Mouse (Mus musculus) urinary bladder, postnatal 10 days (tissue): ENCODE measurements around the gene Zfp777.

Experiments
- DNase-seq: peaks from one replicate; pipeline ENCODE4 v3.0.0; 2022; ENCODE audit warnings: low spot score

The Zfp777 gene

DNA sequence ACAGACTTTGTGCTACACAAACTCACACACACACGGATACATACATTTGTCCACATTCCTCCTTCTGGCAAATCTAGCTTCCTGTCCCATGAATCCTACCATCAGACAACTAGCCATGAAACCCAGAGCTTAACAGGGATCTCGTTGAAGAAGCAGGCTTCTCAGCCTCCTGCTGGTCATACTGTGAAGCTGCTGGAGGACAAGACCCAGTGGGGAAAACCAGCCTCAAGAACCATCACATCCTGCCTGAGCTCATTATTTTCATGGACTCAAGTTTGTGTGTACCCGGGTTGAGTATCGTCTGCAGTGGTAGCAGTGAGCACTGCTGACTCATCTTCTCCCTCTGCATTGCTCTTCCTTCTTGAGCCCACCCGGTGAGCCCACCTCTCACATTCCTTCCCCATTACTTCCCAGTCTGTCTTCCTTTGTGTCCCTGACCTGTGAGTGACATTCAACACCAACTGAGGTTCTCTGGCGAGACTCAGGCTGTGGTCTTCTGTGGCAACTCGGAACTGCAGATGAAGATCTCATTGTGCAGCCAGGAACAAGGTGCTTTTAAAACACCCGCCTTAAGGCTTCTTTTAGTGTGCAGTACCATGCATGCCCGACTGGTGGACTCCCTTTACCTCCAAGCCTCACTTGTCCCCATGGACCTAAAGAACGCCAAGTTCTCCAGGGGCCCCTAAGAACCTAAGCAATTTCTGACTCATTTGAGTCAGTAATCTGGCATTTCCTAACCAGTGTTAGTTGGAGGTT, 22.6 kb downstream of the Zfp777 start:
- no peak for DNase-seq

DNA sequence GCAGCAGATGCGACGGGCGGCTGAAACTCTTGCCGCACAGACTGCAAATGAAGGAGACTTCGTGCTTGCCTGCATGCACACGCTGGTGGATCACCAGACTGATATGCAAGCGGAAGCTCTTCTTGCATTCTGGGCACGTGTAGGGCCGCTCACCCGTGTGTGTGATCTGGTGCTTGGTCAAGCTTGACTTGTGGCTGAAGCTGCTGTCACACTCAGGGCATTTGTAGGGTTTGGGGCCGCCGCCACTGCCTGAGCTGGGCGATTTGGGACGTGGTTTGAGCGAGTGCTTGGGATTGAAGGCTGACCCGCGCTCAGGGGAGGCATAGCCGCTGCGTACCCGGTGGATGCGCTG, 23.7 kb downstream of the Zfp777 start:
- DNase-seq = no peak

GRCm38 (mm10) chr6:48024330-48024993, 24.2 kb downstream of the Zfp777 start:
- no peak for DNase-seq

DNA sequence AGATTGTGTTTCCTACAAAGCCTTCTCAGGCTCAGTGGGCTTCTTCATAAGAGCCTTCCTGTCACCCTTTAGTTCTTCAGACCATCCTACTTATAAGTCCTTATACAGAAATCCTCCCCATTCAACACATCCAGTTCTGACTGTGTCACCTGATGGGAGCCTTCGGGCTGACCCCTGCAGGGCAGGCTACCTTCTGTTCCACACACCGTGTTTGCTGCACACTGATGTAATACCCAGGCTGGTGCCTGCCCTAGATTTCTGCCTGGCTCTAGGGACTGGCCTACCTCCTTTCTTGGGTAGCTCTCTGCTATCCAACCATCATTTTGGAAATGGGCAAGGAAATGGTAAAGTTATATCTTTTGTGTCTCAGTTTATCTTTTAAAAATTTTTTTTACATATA, 26.0 kb downstream of the Zfp777 start:
- DNase-seq = no peak

DNA sequence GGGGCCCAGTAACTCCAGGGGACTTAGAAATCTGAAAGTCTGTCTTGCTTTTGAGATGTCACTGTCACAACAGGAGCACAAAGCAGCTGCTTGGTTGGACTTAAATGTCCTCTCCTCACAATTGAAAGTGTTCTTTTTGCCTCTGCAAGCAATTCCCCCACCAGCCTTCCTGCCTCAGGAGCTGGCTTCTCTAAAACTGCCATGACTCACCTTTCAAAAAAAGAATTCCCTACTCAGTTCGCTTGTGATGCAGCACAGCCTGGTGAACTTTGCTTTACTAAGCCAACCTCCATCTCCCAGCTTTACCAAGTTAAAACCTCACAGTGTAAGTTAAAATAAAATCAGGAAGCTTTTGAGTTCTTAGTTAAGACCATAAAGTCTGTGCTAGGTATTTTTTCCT, 27.0 kb downstream of the Zfp777 start:
- DNase-seq = no peak

- DNase-seq = no peak
These were observed 28.7 kb downstream of the Zfp777 start for GRCm38 (mm10) chr6:48020006-48020405.

- DNase-seq = no peak
These were observed 31.9 kb downstream of the Zfp777 start for GRCm38 (mm10) chr6:48016841-48017240.

- no peak for DNase-seq
These were observed 32.6 kb downstream of the Zfp777 start for GRCm38 (mm10) chr6:48016090-48016521.

DNA sequence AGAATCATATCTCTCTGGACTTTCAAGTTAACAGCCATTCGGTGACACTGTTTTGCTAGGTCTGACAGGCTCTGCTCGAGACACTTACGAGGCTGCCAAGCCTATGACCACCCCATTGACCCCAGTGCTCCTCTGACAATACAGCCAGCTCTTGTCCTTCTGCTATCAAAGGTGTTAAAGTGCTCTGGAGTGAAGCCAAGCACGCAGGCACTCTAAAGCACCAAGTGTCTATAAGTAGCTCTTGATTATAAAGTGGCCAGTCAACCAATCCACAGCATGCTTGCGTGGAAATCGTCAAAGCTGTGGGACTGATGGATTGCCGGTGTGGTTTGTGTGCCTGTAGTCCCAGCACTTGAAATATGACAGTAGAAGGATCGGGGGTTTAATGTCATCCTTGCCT, 38.0 kb downstream of the Zfp777 start:
- DNase-seq = no peak

DNA sequence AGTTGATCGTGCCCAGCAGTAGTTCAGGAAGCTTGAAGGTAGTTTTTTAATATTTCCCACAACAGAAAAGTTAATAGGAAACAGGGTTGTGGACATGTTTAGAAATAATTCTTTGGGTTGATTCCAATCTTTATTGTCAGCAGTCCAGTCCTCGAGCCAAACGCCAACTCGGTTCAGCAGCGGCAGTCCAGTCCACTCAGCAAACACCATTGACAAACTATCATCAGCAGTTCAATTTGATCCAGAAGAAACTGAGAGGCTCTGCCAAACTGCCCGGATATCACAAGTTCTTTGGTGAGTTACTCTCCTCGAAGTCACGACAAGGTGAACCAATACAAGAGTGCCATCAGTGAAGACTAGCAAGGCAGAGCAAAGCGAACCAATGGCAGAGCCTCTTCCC, 53.0 kb downstream of the Zfp777 start:
- no peak for DNase-seq

DNA sequence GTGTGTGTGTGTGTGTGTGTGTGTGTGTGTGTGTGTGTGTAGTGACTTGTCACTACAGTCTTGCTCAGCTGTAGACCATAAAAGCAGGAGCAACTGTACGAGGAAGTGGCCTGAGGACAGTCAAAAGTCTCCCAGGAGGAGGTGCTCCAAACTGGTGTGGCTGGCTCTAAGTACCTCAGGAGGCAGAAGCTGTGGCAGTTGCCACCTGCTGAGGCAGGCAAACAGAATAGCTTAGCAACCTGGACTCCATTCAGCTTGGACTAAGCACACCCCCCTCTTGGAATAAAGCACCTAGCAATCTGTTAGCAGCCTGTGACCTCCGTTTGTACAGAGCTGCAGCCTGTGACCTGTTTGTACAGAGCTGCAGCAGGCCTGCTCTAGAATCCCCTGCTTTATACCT, 64.8 kb downstream of the Zfp777 start:
- DNase-seq = no peak

DNA sequence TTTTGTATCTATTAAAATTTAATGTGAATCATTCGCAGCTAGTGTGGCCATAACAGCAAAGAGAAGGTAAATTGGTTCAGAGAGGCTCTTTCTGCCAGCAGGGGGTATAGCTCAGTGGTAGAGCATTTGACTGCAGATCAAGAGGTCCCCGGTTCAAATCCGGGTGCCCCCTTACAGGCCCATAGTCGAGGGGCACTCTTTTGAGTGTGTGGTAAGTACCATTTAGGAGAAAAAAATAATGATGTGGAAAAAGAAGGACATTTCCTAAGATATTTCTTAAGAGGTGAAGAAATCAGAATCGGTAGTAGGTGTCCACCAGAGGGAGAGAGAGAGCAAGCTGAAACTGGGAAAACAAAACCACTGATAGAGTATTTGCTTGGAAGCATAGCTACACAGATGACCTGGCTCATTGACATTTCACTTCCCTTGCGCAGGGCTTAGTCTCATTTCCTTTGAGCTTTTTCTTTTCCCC, 69.8 kb downstream of the Zfp777 start:
- DNase-seq = no peak

DNA sequence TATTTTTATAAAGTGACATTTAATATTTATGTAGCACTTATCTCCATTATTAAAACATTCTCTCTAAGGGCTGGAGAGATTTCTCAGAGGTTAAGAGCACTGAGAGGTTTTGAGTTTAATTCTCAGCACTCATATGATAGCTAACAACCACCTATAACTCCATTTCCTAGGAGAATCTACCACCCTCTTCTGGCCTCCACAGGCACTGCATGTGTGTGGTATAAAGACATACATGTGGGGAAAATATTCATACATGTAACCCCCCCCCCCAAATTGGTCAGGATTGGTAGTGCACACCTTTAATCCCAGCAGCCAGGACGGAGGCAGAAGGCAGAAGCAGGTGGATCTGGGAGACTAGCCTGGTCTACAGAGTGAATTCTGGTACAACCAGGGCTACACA, 74.1 kb downstream of the Zfp777 start:
- no peak for DNase-seq
